Mouse (Mus musculus): Measurements from ENCODE around the gene Ttc7b. TPM values are rescaled to one million over a fixed set of nuclear protein-coding genes. Genes with fewer than 3 reads are reported as not detected.

Gene Ttc7b
- polyA plus RNA-seq, 1 experiment from 2014 or later = 5.3 TPM

DNA sequence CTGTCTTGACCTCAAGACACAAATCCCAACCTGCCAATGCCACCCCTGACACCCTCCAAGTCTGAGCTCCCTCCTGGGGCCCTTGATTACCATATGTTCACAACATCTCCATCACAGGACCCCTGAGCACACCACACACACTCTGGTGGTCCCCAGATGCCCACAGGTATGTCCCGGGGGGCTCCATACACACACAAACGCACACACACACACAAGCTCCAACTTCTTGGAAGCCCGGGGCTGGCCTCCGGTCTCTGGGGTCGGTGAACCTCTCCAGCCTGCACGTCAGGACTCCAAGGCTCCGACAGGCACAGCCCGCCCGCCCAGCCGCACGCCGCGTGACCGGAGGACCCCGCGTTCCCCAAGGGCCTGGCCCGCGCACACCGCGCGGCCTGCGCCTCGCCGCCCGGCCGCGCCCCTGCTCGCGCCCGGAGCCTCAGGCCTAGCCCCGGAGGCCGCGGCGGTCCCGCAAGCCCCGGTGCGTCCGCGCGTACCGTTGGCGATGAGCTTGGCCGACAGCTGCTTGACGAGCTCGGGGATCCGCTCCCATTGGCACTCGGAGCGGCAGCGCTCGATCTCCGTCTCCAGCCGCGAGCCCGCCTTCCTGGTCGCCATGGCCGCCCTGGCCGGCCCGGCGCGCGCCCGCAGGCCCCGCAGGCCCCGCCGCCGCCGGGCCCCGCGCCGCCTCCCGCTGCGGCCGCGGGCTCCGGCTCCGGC is 391 bp downstream of the Ttc7b start:
- H3K27me3 ChIP-seq = no peaks in the 10 kb centered on the region
- H3K9ac ChIP-seq = peak overlapping the region; percentile 95
- peak overlapping the region; percentile 86 for H3K4me2 ChIP-seq (replicated peaks)
- no peak; the same call in 1 of the 2 replicates for ATAC-seq (ENCODE audit: insufficient number of reproducible peaks, insufficient read depth, low FRiP score, low TSS enrichment)
- H3K9me3 ChIP-seq = no peaks in the 10 kb centered on the region
- under 1% methylated on average over 61 of the region's 76 CpGs for WGBS
- no peaks in the 10 kb centered on the region for H3K36me3 ChIP-seq
- H3K4me3 ChIP-seq = peak overlapping the region; percentile 82
- peaks cover 17% of the 10 kb centered on the region for H3K4me1 ChIP-seq
- peak overlapping the region; percentile 75 for H3K27ac ChIP-seq

GRCm38 (mm10) chr12:100519684-100520076 is 946 bp downstream of the Ttc7b start:
- H3K9me3 ChIP-seq = no peaks in the 10 kb centered on the region
- ATAC-seq (ENCODE audit: insufficient number of reproducible peaks, insufficient read depth, low FRiP score, low TSS enrichment) = no peak
- 56% methylated on average over 7 of the region's 7 CpGs for WGBS
- peaks cover 17% of the 10 kb centered on the region for H3K4me1 ChIP-seq
- no peaks in the 10 kb centered on the region for H3K27me3 ChIP-seq
- peak overlapping the region; percentile 95 for H3K9ac ChIP-seq
- H3K4me3 ChIP-seq = peak overlapping the region; percentile 82
- H3K4me2 ChIP-seq (replicated peaks) = peak overlapping the region; percentile 86
- no peak overlapping the region for H3K27ac ChIP-seq
- no peaks in the 10 kb centered on the region for H3K36me3 ChIP-seq

- H3K9me3 ChIP-seq = no peaks in the 10 kb centered on the region
- no peaks in the 10 kb centered on the region for H3K27me3 ChIP-seq
- H3K9ac ChIP-seq = no peak overlapping the region
- no peaks in the 10 kb centered on the region for H3K36me3 ChIP-seq
- no peak overlapping the region for H3K4me3 ChIP-seq
- no peak overlapping the region for H3K27ac ChIP-seq
- no peak for ATAC-seq (ENCODE audit: insufficient number of reproducible peaks, insufficient read depth, low FRiP score, low TSS enrichment)
- no peak overlapping the region for H3K4me2 ChIP-seq (replicated peaks)
- peaks cover 17% of the 10 kb centered on the region for H3K4me1 ChIP-seq
- WGBS = 90% methylated on average over 9 of the region's 9 CpGs
Measured at GRCm38 (mm10) chr12:100517371-100517770, 3.3 kb downstream of the Ttc7b start.

DNA sequence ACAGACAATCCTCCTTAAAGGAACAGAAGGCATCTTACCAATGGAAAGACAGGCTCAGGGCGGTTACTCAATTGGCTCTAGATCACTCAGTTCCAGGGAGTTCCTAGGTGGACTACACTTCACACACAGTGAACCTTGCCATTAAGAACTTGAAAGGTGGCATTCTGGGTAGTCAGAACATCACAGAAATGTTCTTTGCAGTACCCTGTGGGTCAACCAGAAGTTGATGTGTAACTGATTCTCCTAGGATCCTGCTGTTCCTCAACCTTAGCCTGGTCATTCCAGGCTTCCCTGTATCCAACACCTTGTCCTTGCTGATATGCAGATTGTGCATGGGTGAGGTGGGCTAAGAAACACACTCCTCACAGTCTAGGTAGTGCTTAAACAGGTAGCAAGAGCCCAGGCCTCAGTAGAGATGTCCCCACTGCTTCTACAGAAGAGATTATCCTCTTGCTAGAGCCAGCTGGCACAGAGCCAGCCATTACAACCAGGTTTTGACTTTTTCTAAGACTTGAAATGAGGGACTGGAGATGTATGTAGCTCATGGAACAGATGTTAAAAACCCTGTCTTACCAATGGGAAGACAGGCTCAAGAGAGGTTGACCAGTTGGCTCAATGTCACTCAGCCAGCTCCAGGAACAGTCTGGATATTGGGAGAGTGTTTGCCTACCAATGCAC is 4.3 kb downstream of the Ttc7b start:
- no peak overlapping the region for H3K9ac ChIP-seq
- H3K27me3 ChIP-seq = no peaks in the 10 kb centered on the region
- no peak for ATAC-seq (ENCODE audit: insufficient number of reproducible peaks, insufficient read depth, low FRiP score, low TSS enrichment)
- H3K9me3 ChIP-seq = no peaks in the 10 kb centered on the region
- H3K36me3 ChIP-seq = no peaks in the 10 kb centered on the region
- H3K4me3 ChIP-seq = no peak overlapping the region
- peaks cover 17% of the 10 kb centered on the region for H3K4me1 ChIP-seq
- 92% methylated on average over 1 of the region's 1 CpGs for WGBS
- H3K27ac ChIP-seq = no peak overlapping the region
- H3K4me2 ChIP-seq (replicated peaks) = no peak overlapping the region

DNA sequence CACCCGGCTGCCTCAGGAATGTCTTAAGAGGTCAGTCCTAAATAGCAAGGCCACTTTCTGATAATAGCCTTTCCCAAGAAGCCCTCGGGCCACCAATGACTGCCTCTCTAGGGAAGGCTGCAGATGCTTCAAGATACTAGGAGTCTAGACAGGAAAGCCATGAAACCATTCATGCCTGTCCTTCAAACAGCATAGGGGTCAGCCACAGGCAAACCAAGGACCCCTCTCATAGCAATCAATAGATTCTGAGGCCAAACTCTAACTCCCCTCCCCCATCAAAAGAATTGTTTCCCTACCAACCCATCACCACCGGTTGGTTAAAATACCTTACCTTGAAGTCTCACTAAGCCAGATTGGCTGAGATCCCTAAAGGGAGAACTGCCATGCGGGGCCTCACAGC is 5.1 kb downstream of the Ttc7b start:
- Histone ChIP-seq H3K4me2 (replicated peaks) (no peak overlapping the region), H3K4me3 (no peak overlapping the region), H3K9ac (no peak overlapping the region), H3K36me3 (0 out of 2 replicates have a peak, but pooled peaks cover 5% of the 10 kb centered on the region), H3K4me1 (peaks cover 13% of the 10 kb centered on the region), H3K27me3 (no peaks in the 10 kb centered on the region), H3K27ac (no peak overlapping the region), H3K9me3 (no peaks in the 10 kb centered on the region)
- WGBS = 71% methylated on average over 4 of the region's 4 CpGs
- no peak for ATAC-seq (ENCODE audit: insufficient number of reproducible peaks, insufficient read depth, low FRiP score, low TSS enrichment)

GRCm38 (mm10) chr12:100514611-100515010 is 6.0 kb downstream of the Ttc7b start:
- 85% methylated on average over 1 of the region's 1 CpGs for WGBS
- Histone ChIP-seq H3K36me3 (0 out of 2 replicates have a peak, but pooled peaks cover 5% of the 10 kb centered on the region), H3K9ac (no peak overlapping the region)

GRCm38 (mm10) chr12:100513131-100513530 is 7.5 kb downstream of the Ttc7b start:
- H3K4me3 ChIP-seq = no peak overlapping the region
- H3K27ac ChIP-seq = no peak overlapping the region
- no peaks in the 10 kb centered on the region for H3K9me3 ChIP-seq
- no peak overlapping the region for H3K9ac ChIP-seq
- no peak for ATAC-seq (ENCODE audit: insufficient number of reproducible peaks, insufficient read depth, low FRiP score, low TSS enrichment)
- H3K36me3 ChIP-seq = 0 out of 2 replicates have a peak, but pooled peaks cover 5% of the 10 kb centered on the region
- no peak overlapping the region for H3K4me2 ChIP-seq (replicated peaks)
- no peaks in the 10 kb centered on the region for H3K27me3 ChIP-seq
- 96% methylated on average over 5 of the region's 5 CpGs for WGBS
- H3K4me1 ChIP-seq = no peaks in the 10 kb centered on the region

More at GRCm38 (mm10) chr12:100514611-100515010, 6.0 kb downstream of the Ttc7b start:
- no peak overlapping the region for H3K27ac ChIP-seq
- ATAC-seq (ENCODE audit: insufficient number of reproducible peaks, insufficient read depth, low FRiP score, low TSS enrichment) = no peak
- no peak overlapping the region for H3K4me2 ChIP-seq (replicated peaks)
- no peaks in the 10 kb centered on the region for H3K27me3 ChIP-seq
- no peaks in the 10 kb centered on the region for H3K9me3 ChIP-seq
- peaks cover 9% of the 10 kb centered on the region for H3K4me1 ChIP-seq
- no peak overlapping the region for H3K4me3 ChIP-seq

DNA sequence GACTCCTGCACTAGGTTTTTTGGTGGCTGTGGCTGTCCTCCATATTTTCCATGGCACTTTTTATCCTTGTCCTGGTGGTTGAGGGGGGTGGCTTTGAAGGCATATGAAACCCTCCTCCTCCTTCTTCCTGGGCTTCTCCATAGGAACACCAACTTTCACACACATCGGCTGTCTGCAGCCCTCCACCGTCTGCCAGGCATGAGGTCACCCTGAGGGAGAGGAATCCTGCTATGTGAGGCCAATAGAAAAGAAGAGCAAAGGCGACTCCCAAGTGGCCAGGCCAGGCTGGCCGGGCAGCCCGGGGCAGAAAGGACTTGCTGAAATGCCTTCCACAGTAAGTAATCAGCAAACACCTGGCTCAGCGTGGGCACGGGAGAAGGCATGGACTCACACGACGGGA is 8.0 kb downstream of the Ttc7b start:
- no peak overlapping the region for H3K4me3 ChIP-seq
- WGBS = 85% methylated on average over 9 of the region's 9 CpGs
- H3K27ac ChIP-seq = no peak overlapping the region
- no peak overlapping the region for H3K9ac ChIP-seq
- H3K36me3 ChIP-seq = 0 out of 2 replicates have a peak, but pooled peaks cover 5% of the 10 kb centered on the region
- no peaks in the 10 kb centered on the region for H3K27me3 ChIP-seq
- H3K9me3 ChIP-seq = no peaks in the 10 kb centered on the region
- no peak overlapping the region for H3K4me2 ChIP-seq (replicated peaks)
- no peak for ATAC-seq (ENCODE audit: insufficient number of reproducible peaks, insufficient read depth, low FRiP score, low TSS enrichment)
- no peaks in the 10 kb centered on the region for H3K4me1 ChIP-seq

GRCm38 (mm10) chr12:100509615-100510282 is 10.9 kb downstream of the Ttc7b start:
- no peaks in the 10 kb centered on the region for H3K27me3 ChIP-seq
- H3K9ac ChIP-seq = no peak overlapping the region

DNA sequence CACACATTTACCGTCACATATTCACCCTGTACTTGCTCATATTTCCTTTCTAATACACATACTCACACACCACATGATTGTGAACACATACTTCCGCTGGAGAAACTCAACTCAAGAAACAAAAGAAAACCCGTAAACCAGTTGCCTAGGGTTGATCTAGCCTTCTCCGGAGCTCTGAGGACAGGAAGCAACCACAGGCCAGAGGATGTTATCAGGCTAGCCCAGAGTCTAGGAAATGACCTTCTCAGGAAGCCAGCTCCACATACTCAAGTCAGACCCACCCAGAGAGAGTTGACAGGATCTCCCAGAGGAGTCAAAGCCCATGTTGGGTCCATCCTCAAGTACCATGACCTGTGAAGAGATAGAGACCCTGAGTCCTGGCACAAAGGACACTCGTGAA is 12.0 kb downstream of the Ttc7b start:
- WGBS = 87% methylated on average over 5 of the region's 5 CpGs
- Histone ChIP-seq H3K4me3 (no peak overlapping the region), H3K9me3 (no peaks in the 10 kb centered on the region), H3K27me3 (no peaks in the 10 kb centered on the region), H3K36me3 (0 out of 2 replicates have a peak, but pooled peaks cover 5% of the 10 kb centered on the region), H3K4me1 (0 out of 2 replicates have a peak, but pooled peaks cover 7% of the 10 kb centered on the region), H3K4me2 (replicated peaks) (no peak overlapping the region), H3K9ac (no peak overlapping the region), H3K27ac (no peak overlapping the region)
- ATAC-seq (ENCODE audit: insufficient number of reproducible peaks, insufficient read depth, low FRiP score, low TSS enrichment) = no peak

More at GRCm38 (mm10) chr12:100509615-100510282, 10.9 kb downstream of the Ttc7b start:
- Histone ChIP-seq H3K36me3 (0 out of 2 replicates have a peak, but pooled peaks cover 5% of the 10 kb centered on the region), H3K4me1 (0 out of 2 replicates have a peak, but pooled peaks cover 1% of the 10 kb centered on the region), H3K9me3 (no peaks in the 10 kb centered on the region), H3K4me3 (no peak overlapping the region), H3K4me2 (replicated peaks) (no peak overlapping the region), H3K27ac (no peak overlapping the region)
- WGBS = 84% methylated on average over 9 of the region's 9 CpGs
- no peak for ATAC-seq (ENCODE audit: insufficient number of reproducible peaks, insufficient read depth, low FRiP score, low TSS enrichment)

GRCm38 (mm10) chr12:100505484-100505883 is 15.1 kb downstream of the Ttc7b start:
- Histone ChIP-seq H3K27ac (no peak overlapping the region), H3K4me2 (replicated peaks) (no peak overlapping the region), H3K4me3 (no peak overlapping the region), H3K4me1 (0 out of 2 replicates have a peak, but pooled peaks cover 7% of the 10 kb centered on the region), H3K36me3 (no peaks in the 10 kb centered on the region), H3K27me3 (no peaks in the 10 kb centered on the region), H3K9me3 (no peaks in the 10 kb centered on the region), H3K9ac (no peak overlapping the region)
- 95% methylated on average over 1 of the region's 1 CpGs for WGBS
- no peak for ATAC-seq (ENCODE audit: insufficient number of reproducible peaks, insufficient read depth, low FRiP score, low TSS enrichment)

Data from embryonic facial prominence, embryonic 12.5 days (tissue).